Comparison of ENCODE assay signal across 9 mouse cellular contexts in the genomic region with DNA sequence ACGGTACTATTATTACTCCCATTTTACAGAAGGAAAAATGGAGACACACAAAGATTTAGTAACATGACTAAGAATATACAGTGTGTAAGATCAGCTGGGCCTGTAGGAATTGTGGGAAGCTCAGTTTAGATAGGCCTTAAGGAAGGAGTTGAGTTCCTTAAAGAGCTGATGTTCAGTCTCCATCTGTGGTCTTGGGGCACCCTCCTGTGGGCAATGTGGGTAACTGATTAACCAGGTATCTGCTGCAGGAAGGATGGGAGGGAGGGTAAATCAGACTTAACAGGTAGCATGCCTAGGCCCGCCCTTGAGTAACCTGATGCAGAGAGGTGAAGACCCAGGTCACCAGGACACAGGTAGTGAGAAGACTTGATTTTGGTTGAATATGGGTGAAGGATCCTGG. TPM values are rescaled to one million over a fixed set of nuclear protein-coding genes. Genes with fewer than 3 reads are reported as not detected.
DNase-seq lines count a peak whose midpoint lies in the region; ATAC-seq and TF ChIP-seq lines count a peak whose summit lies in the region.
"Had no signal": no experiment of that assay in that cellular context is flagged by ENCODE, and none has a peak within 500 bp of the region (broad histone marks: within the 10 kb centered on the region; RNA-seq: fewer than 3 reads in every experiment).

No protein-coding gene starts in this region.

- no peak overlapping the region for H3K4me3 ChIP-seq in heart, postnatal 0 days (ENCODE audit: low read depth, low read length)
- H3K4me3 ChIP-seq in heart, embryonic 11.5 days (ENCODE audit: low read depth, low read length) = no peak overlapping the region
- H3K4me3 ChIP-seq in CH12.LX (replicated peaks in 1 of 3; ENCODE audit: low read depth in 2 of 3, low read length in 2 of 3, poor library complexity in 1 of 3) = no peak overlapping the region
- H3K4me3 ChIP-seq in midbrain, embryonic 16.5 days (ENCODE audit: low read depth, low read length) = no peak overlapping the region
- H3K4me3 ChIP-seq: liver, embryonic 13.5 days had no signal

- H3K36me3 ChIP-seq in heart, postnatal 0 days (replicated peaks; ENCODE audit: control insufficient read depth, insufficient read depth, low read length) = peaks cover 52% of the 10 kb centered on the region
- H3K36me3 ChIP-seq in heart, embryonic 11.5 days (ENCODE audit: control insufficient read depth, insufficient read depth, low read length) = peaks cover 14% of the 10 kb centered on the region
- H3K36me3 ChIP-seq in CH12.LX (replicated peaks in 1 of 2; ENCODE audit: control insufficient read depth in 1 of 2, insufficient read depth in 1 of 2, low read length in 1 of 2) = peaks cover 30 to 63% of the 10 kb centered on the region in 2 experiments
- peaks cover 28% of the 10 kb centered on the region for H3K36me3 ChIP-seq in midbrain, embryonic 16.5 days (ENCODE audit: control insufficient read depth, insufficient read depth, low read length)
- H3K36me3 ChIP-seq: liver, embryonic 13.5 days had no signal

- peak; percentile 43 for DNase-seq in heart, postnatal 0 days (ENCODE audit: low spot score)
- peak; percentile 43 for DNase-seq in CH12.LX (ENCODE audit: extremely low read depth)
- DNase-seq in c-Kit-positive CD71-negative TER-119-negative erythroid progenitor cells, embryonic 14.5 days (ENCODE audit: low read depth) = peak; percentile 12
- peak; percentile 22 to 42 for DNase-seq in frontal cortex, postnatal 36 days (ENCODE audit: low spot score in 2 of 2)
- peak; percentile 44 to 66 for DNase-seq in kidney, postnatal 36 days
- DNase-seq in urinary bladder, postnatal 36 days (ENCODE audit: low spot score in 2 of 2) = peak; percentile 40 to 47
- DNase-seq: liver, embryonic 13.5 days had no signal

- TF ChIP-seq RAD21 in CH12.LX (IDR thresholded peaks at IDR 0.05; ENCODE audit: low read depth, low read length) = peak; percentile 84

- dilution Hi-C loops in CH12.LX (cut with MboI; ENCODE audit: extremely low pct_ligation_motif_present, extremely low pct_unique_long_range_greater_than_20kb, low sequenced_read_pairs) = no loop called here

- no peak overlapping the region for H3K4me2 ChIP-seq in heart, postnatal 0 days (ENCODE audit: low read depth, low read length)
- no peak overlapping the region for H3K4me2 ChIP-seq in heart, embryonic 11.5 days
- no peak overlapping the region for H3K4me2 ChIP-seq in CH12.LX (ENCODE audit: insufficient read depth, low read depth, poor library complexity, severe bottlenecking)
- no peak overlapping the region for H3K4me2 ChIP-seq in midbrain, embryonic 16.5 days (ENCODE audit: low read length)
- H3K4me2 ChIP-seq: liver, embryonic 13.5 days had no signal

- in situ Hi-C loops in CH12.LX (cut with MboI; ENCODE audit: low pct_ligation_motif_present, low pct_unique_long_range_greater_than_20kb, low sequenced_read_pairs) = loop anchor here (10.0 to 25.0 kb wide), 2 partner anchors 101 to 354 kb away; a partner anchor contains a TSS

- H3K27me3 ChIP-seq in heart, postnatal 0 days (ENCODE audit: control insufficient read depth, insufficient read depth, low read length) = no peaks in the 10 kb centered on the region
- H3K27me3 ChIP-seq in heart, embryonic 11.5 days (ENCODE audit: control insufficient read depth, insufficient read depth, low read length) = no peaks in the 10 kb centered on the region
- no peaks in the 10 kb centered on the region for H3K27me3 ChIP-seq in CH12.LX (replicated peaks)
- no peaks in the 10 kb centered on the region for H3K27me3 ChIP-seq in midbrain, embryonic 16.5 days (ENCODE audit: control insufficient read depth, insufficient read depth, low read depth, low read length)
- H3K27me3 ChIP-seq: liver, embryonic 13.5 days had no signal

- TF ChIP-seq EP300 in heart, postnatal 0 days (IDR thresholded peaks at IDR 0.05; ENCODE audit: low read depth) = no peak
- TF ChIP-seq EP300 in CH12.LX (IDR thresholded peaks at IDR 0.05; ENCODE audit: low read length) = no peak

- H3K9ac ChIP-seq in heart, postnatal 0 days (replicated peaks; ENCODE audit: low read depth, low read length) = no peak overlapping the region
- no peak overlapping the region for H3K9ac ChIP-seq in heart, embryonic 11.5 days (ENCODE audit: low read depth, low read length)
- H3K9ac ChIP-seq in CH12.LX (ENCODE audit: insufficient read depth, low read depth) = no peak overlapping the region
- H3K9ac ChIP-seq in midbrain, embryonic 16.5 days (ENCODE audit: low read depth, low read length) = no peak overlapping the region
- H3K9ac ChIP-seq: liver, embryonic 13.5 days had no signal

- TF ChIP-seq POLR2A in CH12.LX (IDR thresholded peaks at IDR 0.05; ENCODE audit: low read depth, low read length) = no peak

- WGBS in heart, postnatal 0 days = 90% methylated on average over 2 of the region's 2 CpGs
- 82% methylated on average over 2 of the region's 2 CpGs for WGBS in heart, embryonic 11.5 days (ENCODE audit: insufficient replicate concordance)
- 90% methylated on average over 2 of the region's 2 CpGs for whole genome bisulfite sequencing in midbrain, embryonic 16.5 days

- H3K27ac ChIP-seq in heart, postnatal 0 days (ENCODE audit: low read depth) = no peak overlapping the region
- H3K27ac ChIP-seq in heart, embryonic 11.5 days (ENCODE audit: low read depth, low read length) = no peak overlapping the region
- no peak overlapping the region for H3K27ac ChIP-seq in CH12.LX (ENCODE audit: insufficient read depth, low read depth)
- no peak overlapping the region for H3K27ac ChIP-seq in midbrain, embryonic 16.5 days (ENCODE audit: low read length)
- H3K27ac ChIP-seq: liver, embryonic 13.5 days had no signal

- TF ChIP-seq CTCF in heart, postnatal 0 days (IDR thresholded peaks at IDR 0.05; ENCODE audit: low read depth) = peak; percentile 74
- TF ChIP-seq CTCF in CH12.LX (conservative IDR thresholded peaks at IDR 0.05 in 1 of 2, IDR thresholded peaks at IDR 0.05 in 1 of 2; ENCODE audit: low read depth in 2 of 2, low read length in 2 of 2) = peak; percentile 35 to 76

- no peaks in the 10 kb centered on the region for H3K9me3 ChIP-seq in heart, postnatal 0 days (replicated peaks; ENCODE audit: control insufficient read depth, low read length)
- H3K9me3 ChIP-seq in heart, embryonic 11.5 days (replicated peaks; ENCODE audit: control insufficient read depth, low read length) = no peaks in the 10 kb centered on the region
- no peaks in the 10 kb centered on the region for H3K9me3 ChIP-seq in CH12.LX (replicated peaks; ENCODE audit: low read length)
- H3K9me3 ChIP-seq in midbrain, embryonic 16.5 days (replicated peaks; ENCODE audit: control insufficient read depth, low read length, poor library complexity, severe bottlenecking) = no peaks in the 10 kb centered on the region
- H3K9me3 ChIP-seq: liver, embryonic 13.5 days had no signal

- ATAC-seq in heart, postnatal 0 days (ENCODE audit: insufficient read depth, low read depth) = no peak
- no peak for ATAC-seq in heart, embryonic 11.5 days (replicated peaks; ENCODE audit: insufficient number of reproducible peaks, low FRiP score, low TSS enrichment)
- 0 out of 2 replicates have a peak, but pooled peaks have one; percentile 43 for ATAC-seq in midbrain, embryonic 16.5 days

- peaks cover 40% of the 10 kb centered on the region for H3K4me1 ChIP-seq in heart, postnatal 0 days (ENCODE audit: control insufficient read depth, insufficient read depth)
- H3K4me1 ChIP-seq in heart, embryonic 11.5 days (ENCODE audit: control insufficient read depth, insufficient read depth, low read length) = peaks cover 19% of the 10 kb centered on the region
- H3K4me1 ChIP-seq in CH12.LX (ENCODE audit: control insufficient read depth in 1 of 2, insufficient read depth in 2 of 2) = peaks cover 2 to 6% of the 10 kb centered on the region in 2 experiments; a peak in 3 of 4 replicates
- H3K4me1 ChIP-seq in midbrain, embryonic 16.5 days (ENCODE audit: control insufficient read depth, insufficient read depth, low read length) = peaks cover 10% of the 10 kb centered on the region; the same call in 1 of the 2 replicates

- no peaks in the 10 kb centered on the region for H3K79me2 ChIP-seq in CH12.LX (replicated peaks; ENCODE audit: control insufficient read depth, extremely low read depth, insufficient read depth, poor library complexity, severe bottlenecking)

TF ChIP-seq in CH12.LX, 34 proteins besides CTCF, POLR2A, EP300 and RAD21:
- TF ChIP-seq SMC3 (IDR thresholded peaks at IDR 0.05; ENCODE audit: low read depth, low read length) (peak; percentile 64), MEF2A (IDR thresholded peaks at IDR 0.05; ENCODE audit: borderline replicate concordance, low read depth, low read length) (no peak), NELFE (IDR thresholded peaks at IDR 0.05; ENCODE audit: low read depth, low read length) (no peak)

RNA-seq across cellular contexts. Expression of a gene that starts 23.3 kb away (rescaled TPM):
- total RNA-seq in heart, postnatal 0 days (2014; rRNA removed; ENCODE audit: low replicate concordance) = 75.9 and 78.8 TPM in 2 replicates
- polyA plus RNA-seq in heart, postnatal 0 days (2015; fragmentation: Nextera tagmentation; extraction: Ambion mirVana) = 60.4 and 62.5 TPM in 2 replicates
- 26.0 and 34.9 TPM in 2 replicates for polyA plus RNA-seq in heart, embryonic 11.5 days (2014; fragmentation: Nextera tagmentation; extraction: Ambion mirVana)
- 8.6 and 13.3 TPM in 2 replicates for total RNA-seq in CH12.LX (2012; rRNA removed)
- 11.9 and 15.3 TPM in 2 replicates for total RNA-seq in CH12.LX (2014; rRNA removed)
- polyA plus RNA-seq in CH12.LX (2012; ENCODE audit: insufficient read length, low read depth) = 9.9 and 11.4 TPM in 2 replicates
- polyA plus RNA-seq in midbrain, embryonic 16.5 days (2015; fragmentation: Nextera tagmentation; extraction: Ambion mirVana) = 58.8 and 59.3 TPM in 2 replicates
